Mouse (Mus musculus) forebrain, postnatal 0 days (tissue): ENCODE measurements around the gene Mrpl57. TPM values are rescaled to one million over a fixed set of nuclear protein-coding genes. Genes with fewer than 3 reads are reported as not detected.
"Not testable (repeated sequence)": the region's sequence is repeated elsewhere in the genome, so short reads cannot be mapped to it uniquely, and the experiment has no call there.

Experiments
- ATAC-seq: fragments of 200-750 bp; cut with Nextera tagmentation; 2 replicates; pipeline ENCODE4 v1.8.0; 2017; ENCODE audit warnings: mild to moderate bottlenecking, moderate library complexity
- DNase-seq: peaks from one replicate; pipeline ENCODE4 v3.0.0-alpha.2; 2015
- H3K27ac ChIP-seq: fragments of 300-500 bp; sonication (generic); 2 replicates; pipeline ENCODE4 v1.5.1; 2014; ENCODE audit warnings: low read depth, mild to moderate bottlenecking, antibody characterized with exemption, low read length, moderate library complexity, mixed read lengths
- H3K27me3 ChIP-seq: fragments of 300-500 bp; sonication (generic); 2 replicates; pipeline ENCODE4 v1.6.1; 2014; ENCODE audit warnings: mild to moderate bottlenecking, low read length, mixed read lengths; ENCODE audit not compliant: insufficient read depth
- H3K36me3 ChIP-seq: fragments of 300-500 bp; sonication (generic); 2 replicates; pipeline ENCODE4 v1.6.1; 2014; ENCODE audit warnings: mild to moderate bottlenecking, moderate library complexity; ENCODE audit not compliant: insufficient read depth
- H3K4me1 ChIP-seq: fragments of 300-500 bp; sonication (generic); 2 replicates; pipeline ENCODE4 v1.6.1; 2014; ENCODE audit warnings: antibody characterized with exemption; ENCODE audit not compliant: insufficient read depth
- H3K4me2 ChIP-seq: fragments of 300-500 bp; sonication (generic); 2 replicates; pipeline ENCODE4 v1.6.1; 2014; ENCODE audit warnings: low read depth, mild to moderate bottlenecking, moderate library complexity
- H3K4me3 ChIP-seq: fragments of 300-500 bp; sonication (generic); 2 replicates; pipeline ENCODE4 v1.5.1; 2014; ENCODE audit warnings: low read depth, low read length, mixed read lengths
- H3K9ac ChIP-seq: fragments of 300-500 bp; sonication (generic); 2 replicates; pipeline ENCODE4 v1.6.1; 2014; ENCODE audit warnings: mild to moderate bottlenecking
- H3K9me3 ChIP-seq: fragments of 300-500 bp; sonication (generic); 2 replicates; pipeline ENCODE4 v1.6.1; 2016; ENCODE audit warnings: low read length
- CTCF ChIP-seq: sonication (generic); IDR thresholded peaks from 2 replicates; pipeline ENCODE4 v1.5.1; 2016; ENCODE audit warnings: antibody characterized with exemption, control low read depth, low read depth
- WGBS: fragments of 180-500 bp; shearing (Covaris S2); extraction: QIAGEN DNeasy Blood & Tissue Kit; methylation state at CpG from one replicate; pipeline ENCODE4 v1.1.7; 2014; 5-methylcytosine and 5-hydroxymethylcytosine counted together
- polyA plus RNA-seq: library from polyadenylated mRNA; unstranded; fragments of >200 nt; fragmentation: Nextera tagmentation; extraction: Ambion mirVana; gene quantifications from 2 replicates; pipeline ENCODE4 v1.2.1, GENCODE M21; 2015
- total RNA-seq: library from RNA; depleted of rRNA; stranded (reverse); fragments of >200 nt; gene quantifications from 2 replicates; pipeline ENCODE4 v1.2.3, GENCODE M21; 2014

The Mrpl57 gene
- total and polyA plus RNA-seq, 2 experiments from 2014 or later, result 53.1 to 234 TPM

- Histone ChIP-seq H3K36me3 (peaks cover 34% of the 10 kb centered on the region), H3K9ac (no peak overlapping the region), H3K27ac (no peak overlapping the region), H3K27me3 (no peaks in the 10 kb centered on the region), H3K4me3 (no peak overlapping the region), H3K4me2 (no peak overlapping the region), H3K9me3 (no peaks in the 10 kb centered on the region), H3K4me1 (no peaks in the 10 kb centered on the region)
- WGBS, result 92% methylated on average over 2 of the region's 2 CpGs
- DNase-seq (no peak), ATAC-seq (no peak)
- TF ChIP-seq CTCF, result no peak
Observed at GRCm38 (mm10) chr14:57833526-57833925, 7.5 kb downstream of the Mrpl57 start.

DNA sequence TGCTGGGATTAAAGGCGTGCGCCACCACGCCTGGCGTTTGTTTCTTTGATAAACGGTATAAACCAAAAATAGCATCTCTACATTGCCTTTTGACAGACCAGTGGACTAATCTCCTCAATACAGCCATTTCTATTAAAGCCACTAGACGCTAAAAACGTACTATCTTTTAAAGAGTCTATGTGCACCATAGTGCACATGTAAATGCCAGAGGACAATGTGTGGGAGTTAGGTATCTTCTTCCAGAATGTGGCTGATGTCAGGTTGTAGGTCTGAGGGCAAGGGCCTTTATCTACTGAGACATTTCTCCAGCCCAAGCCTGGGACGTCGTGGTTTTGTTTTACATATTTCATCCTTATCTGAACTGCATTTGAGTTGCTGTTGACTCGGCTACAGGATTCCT, 9.1 kb downstream of the Mrpl57 start:
- Histone ChIP-seq H3K4me2 (no peak overlapping the region), H3K9ac (no peak overlapping the region), H3K36me3 (peaks cover 43% of the 10 kb centered on the region), H3K4me1 (no peaks in the 10 kb centered on the region), H3K9me3 (no peaks in the 10 kb centered on the region), H3K27me3 (no peaks in the 10 kb centered on the region), H3K27ac (no peak overlapping the region), H3K4me3 (no peak overlapping the region)
- WGBS, result 91% methylated on average over 10 of the region's 10 CpGs
- TF ChIP-seq CTCF, result no peak
- no peak for ATAC-seq
- no peak for DNase-seq

DNA sequence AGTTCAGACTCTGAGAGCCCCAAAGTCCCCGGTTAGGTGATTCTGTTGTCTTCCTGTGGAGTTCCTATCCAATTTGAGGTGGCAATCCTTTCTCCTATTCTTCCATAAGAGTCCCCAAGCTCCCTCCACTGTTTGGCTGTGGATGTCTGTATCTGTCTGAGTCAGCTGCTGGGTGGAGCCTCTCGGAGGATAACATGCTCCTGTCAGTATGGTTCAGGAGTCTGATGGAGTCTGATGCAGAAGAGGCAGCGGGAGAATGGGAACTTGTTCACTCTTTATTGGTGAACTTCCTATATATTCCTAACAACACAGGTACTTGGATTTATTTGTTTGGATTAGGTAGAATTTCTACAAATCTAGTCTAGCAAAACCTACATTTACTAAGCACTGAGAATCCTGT, 18.5 kb downstream of the Mrpl57 start:
- no peaks in the 10 kb centered on the region for H3K27me3 ChIP-seq
- no peak overlapping the region for H3K9ac ChIP-seq
- TF ChIP-seq CTCF, result no peak
- DNase-seq (no peak), ATAC-seq (no peak)
- H3K4me3 ChIP-seq, result no peak overlapping the region
- no peaks in the 10 kb centered on the region for H3K4me1 ChIP-seq
- peaks cover 46% of the 10 kb centered on the region for H3K36me3 ChIP-seq
- H3K9me3 ChIP-seq, result no peaks in the 10 kb centered on the region
- no peak overlapping the region for H3K4me2 ChIP-seq
- no peak overlapping the region for H3K27ac ChIP-seq
- 92% methylated on average over 3 of the region's 3 CpGs for WGBS

GRCm38 (mm10) chr14:57848061-57848460, 22.0 kb downstream of the Mrpl57 start:
- H3K27me3 ChIP-seq, DNase-seq, H3K27ac ChIP-seq, H3K4me3 ChIP-seq, H3K9ac ChIP-seq, H3K4me1 ChIP-seq, H3K9me3 ChIP-seq, ATAC-seq, H3K4me2 ChIP-seq: not testable (repeated sequence)
- WGBS, result 78% methylated on average over 5 of the region's 5 CpGs
- H3K36me3 ChIP-seq, result peaks cover 36% of the 10 kb centered on the region

DNA sequence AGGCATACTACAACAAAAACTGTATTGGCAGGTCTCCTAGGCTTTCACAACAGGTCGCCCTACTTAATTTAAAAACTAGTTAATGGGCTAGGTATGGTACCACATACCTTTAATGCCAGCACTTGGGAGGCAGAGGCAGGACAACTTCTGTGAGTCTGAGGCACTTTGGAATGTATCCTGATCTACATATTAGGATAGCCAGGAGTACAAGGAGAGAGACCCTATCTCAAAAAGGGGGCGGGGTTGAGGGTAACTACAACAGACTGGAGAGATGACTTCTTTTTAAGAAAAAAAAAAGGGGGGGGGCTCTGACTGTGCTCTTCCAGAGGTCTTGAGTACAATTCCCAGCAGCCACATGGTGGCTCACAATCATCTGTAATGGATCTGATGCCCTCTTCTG, 22.6 kb downstream of the Mrpl57 start:
- DNase-seq (no peak), ATAC-seq (no peak)
- TF ChIP-seq CTCF, result no peak
- Histone ChIP-seq H3K4me3 (no peak overlapping the region), H3K36me3 (peaks cover 36% of the 10 kb centered on the region), H3K27me3 (no peaks in the 10 kb centered on the region), H3K27ac (no peak overlapping the region), H3K9ac (no peak overlapping the region), H3K4me2 (no peak overlapping the region), H3K9me3 (no peaks in the 10 kb centered on the region), H3K4me1 (no peaks in the 10 kb centered on the region)
- 98% methylated on average over 2 of the region's 2 CpGs for WGBS

DNA sequence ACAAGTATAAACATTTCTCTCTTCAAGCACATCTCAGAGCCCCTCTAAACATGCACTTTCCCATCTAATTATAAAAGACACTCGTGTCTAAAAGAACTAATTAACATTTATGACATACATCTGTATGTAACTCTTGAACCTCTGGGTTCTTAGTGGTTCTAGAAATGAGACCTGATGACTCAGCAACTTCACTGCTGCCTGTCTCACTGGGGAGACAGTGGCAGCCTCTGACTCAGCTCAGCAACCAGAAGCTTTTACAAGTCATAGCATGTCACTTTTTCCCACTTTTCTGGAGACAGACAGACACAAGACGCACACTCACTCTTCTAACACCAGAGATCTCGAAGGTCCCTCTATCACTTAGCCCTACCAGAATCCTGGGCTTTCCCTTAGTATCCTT, 24.3 kb downstream of the Mrpl57 start:
- no peak overlapping the region for H3K9ac ChIP-seq
- H3K4me3 ChIP-seq, result no peak overlapping the region
- H3K27me3 ChIP-seq, result no peaks in the 10 kb centered on the region
- H3K9me3 ChIP-seq, result no peaks in the 10 kb centered on the region
- no peak for ATAC-seq
- no peaks in the 10 kb centered on the region for H3K4me1 ChIP-seq
- H3K27ac ChIP-seq, result no peak overlapping the region
- no peak for DNase-seq
- WGBS, result 87% methylated on average over 3 of the region's 3 CpGs
- no peak overlapping the region for H3K4me2 ChIP-seq
- TF ChIP-seq CTCF, result no peak
- peaks cover 22% of the 10 kb centered on the region for H3K36me3 ChIP-seq

DNA sequence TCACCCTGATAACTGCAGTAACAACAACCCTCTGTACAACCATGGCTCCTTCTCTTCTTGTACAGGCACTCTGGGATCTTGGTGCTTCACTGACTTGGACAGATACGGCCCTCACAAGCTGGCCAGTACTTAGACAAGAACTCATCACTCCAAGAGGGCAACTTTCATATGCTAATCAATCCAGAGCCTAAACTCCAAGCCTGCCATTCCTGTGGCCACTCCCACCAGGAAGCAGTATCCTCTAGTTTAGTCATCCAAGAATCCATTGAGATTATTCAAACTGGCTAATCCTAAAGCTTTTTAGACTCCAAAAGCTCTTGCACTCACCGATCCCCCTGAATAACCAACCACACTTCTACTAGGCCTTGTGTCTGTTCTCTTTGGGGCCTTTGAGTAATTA, 26.9 kb downstream of the Mrpl57 start:
- TF ChIP-seq CTCF, result no peak
- WGBS, result 52% methylated on average over 2 of the region's 2 CpGs
- H3K4me3 ChIP-seq, result no peak overlapping the region
- H3K36me3 ChIP-seq, result peaks cover 17% of the 10 kb centered on the region
- H3K4me2 ChIP-seq, result no peak overlapping the region
- no peak overlapping the region for H3K9ac ChIP-seq
- ATAC-seq (no peak), DNase-seq (no peak)
- no peaks in the 10 kb centered on the region for H3K9me3 ChIP-seq
- H3K4me1 ChIP-seq, result no peaks in the 10 kb centered on the region
- H3K27ac ChIP-seq, result no peak overlapping the region
- H3K27me3 ChIP-seq, result no peaks in the 10 kb centered on the region

GRCm38 (mm10) chr14:57856037-57856436, 30.0 kb downstream of the Mrpl57 start:
- H3K36me3 ChIP-seq, result peaks cover 15% of the 10 kb centered on the region
- ATAC-seq, H3K4me2 ChIP-seq, DNase-seq, H3K27ac ChIP-seq, H3K9ac ChIP-seq, H3K4me3 ChIP-seq, H3K27me3 ChIP-seq, H3K4me1 ChIP-seq, H3K9me3 ChIP-seq: not testable (repeated sequence)
